Mouse (Mus musculus) C2C12 (cell line): ENCODE measurements around the gene 1700003E16Rik.

Experiments used
- CTCF ChIP-seq: IDR thresholded peaks from one replicate; pipeline ENCODE4 v1.5.1; 2011; ENCODE audit not compliant: control insufficient read depth, insufficient read depth, insufficient read length
- MAX ChIP-seq: IDR thresholded peaks from one replicate; pipeline ENCODE4 v1.6.1; 2011; ENCODE audit warnings: mild to moderate bottlenecking, control low read depth
- MYOG ChIP-seq: IDR thresholded peaks from one replicate; pipeline ENCODE4 v1.6.1; 2011; ENCODE audit not compliant: control insufficient read depth, insufficient read length; ENCODE audit errors: extremely low read depth
- USF1 ChIP-seq: IDR thresholded peaks from one replicate; pipeline ENCODE4 v1.6.1; 2011; ENCODE audit warnings: low read depth, mild to moderate bottlenecking, control low read depth, moderate library complexity

GRCm38 (mm10) chr6:83208050-83208400, 51.8 kb downstream of the 1700003E16Rik start:
- TF ChIP-seq CTCF: no peak
- TF ChIP-seq MYOG: no peak
- no peak for TF ChIP-seq MAX
- TF ChIP-seq USF1: no peak
